Mouse (Mus musculus): ENCODE data around the gene Fgf15.

DNA sequence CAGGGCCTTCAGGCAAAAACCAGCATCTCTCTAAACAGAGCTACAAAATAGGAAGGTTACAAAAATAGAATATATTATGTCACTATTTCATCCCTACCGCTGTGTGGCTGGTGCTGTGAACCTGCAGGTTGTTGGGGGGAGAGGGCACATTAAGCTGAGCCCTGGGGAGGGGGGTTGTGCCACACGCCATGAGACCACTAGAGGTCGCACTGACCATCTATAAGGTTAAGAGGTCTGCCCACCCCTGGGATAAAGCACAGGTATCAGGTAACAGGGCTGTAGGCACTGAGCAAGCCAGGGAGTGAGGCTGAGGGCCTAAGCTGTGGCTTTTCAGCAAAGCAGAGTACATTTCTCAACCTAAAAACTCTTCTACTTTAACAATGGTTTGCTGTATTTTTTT, 35.4 kb downstream of the Fgf15 start:
- TF ChIP-seq GATA1 (IDR thresholded peaks at IDR 0.05; ENCODE audit: borderline replicate concordance, low read length) (no peak), CTCF (IDR thresholded peaks at IDR 0.05; ENCODE audit: low read depth, low read length) (peak; percentile 57), GATA2 (IDR thresholded peaks at IDR 0.05; ENCODE audit: borderline replicate concordance, low read depth, low read length) (no peak), TAL1 (conservative IDR thresholded peaks at IDR 0.05; ENCODE audit: low read depth, low read length) (no peak)
